Mouse (Mus musculus): ENCODE measurements around the gene Prkra. TPM values are rescaled to one million over a fixed set of nuclear protein-coding genes. Genes with fewer than 3 reads are reported as not detected.

Gene Prkra
- total RNA-seq (2021) (10 to 100 TPM; 12.1 to 12.4 TPM), polyA plus RNA-seq (2012; rRNA removed) (9.6 and 14.7 TPM in 2 replicates)
- long read RNA-seq, transcript Prkra-201 (8 exons, 1,614 nt) = major isoform, 11 of 11 reads
- long read RNA-seq, partial matches to known transcripts = 0 of 11 reads
- long read RNA-seq, other reads (novel, unspliced or antisense) = 0 of 11 reads

- Histone ChIP-seq H3K4me1 (ENCODE audit: control insufficient read depth, insufficient read depth, low read length) (no peaks in the 10 kb centered on the region), H3K9ac (ENCODE audit: low read depth, low read length) (peak within 1 kb of the TSS; percentile 90), H3K36me3 (ENCODE audit: control insufficient read depth, insufficient read depth, low read length) (no peaks in the 10 kb centered on the region; the same call in 1 of the 2 replicates), H3K27me3 (ENCODE audit: control insufficient read depth, insufficient read depth, low read length) (no peaks in the 10 kb centered on the region), H3K27ac (peak within 1 kb of the TSS; percentile 79), H3K79me2 (replicated peaks; ENCODE audit: control insufficient read depth, insufficient read depth, low read length) (no peaks in the 10 kb centered on the region), H3K4me3 (peak within 1 kb of the TSS; percentile 85)
- under 1% methylated on average over 39 of the region's 42 CpGs for WGBS
- peak; percentile 98 to 99 for DNase-seq
- intact Hi-C loops (cut with DNase I) = loop anchor here (1.0 kb wide), 1 partner anchor 25 kb away; the partner anchor contains the start of gene Fkbp7
- no peak for TF ChIP-seq CTCF (IDR thresholded peaks at IDR 0.05)
- TF ChIP-seq POLR2A (IDR thresholded peaks at IDR 0.05; ENCODE audit: insufficient read depth, low read depth, low read length) = peak; percentile 87
Observed at GRCm38 (mm10) chr2:76647883-76648570, at the start of gene Prkra, which contains the start of gene Pjvk. TSS of gene Prkra (minus strand) at chr2:76648015. TSS of gene Pjvk (plus strand) at chr2:76648476.

GRCm38 (mm10) chr2:76695290-76695689 is 47.5 kb upstream of the Prkra start:
- peaks cover 14% of the 10 kb centered on the region for H3K36me3 ChIP-seq (ENCODE audit: control insufficient read depth, insufficient read depth, low read length)
- WGBS = 49% methylated on average over 6 of the region's 6 CpGs
- no peak for DNase-seq

GRCm38 (mm10) chr2:76693765-76694164 is 46.0 kb upstream of the Prkra start:
- Histone ChIP-seq H3K79me2 (replicated peaks; ENCODE audit: control insufficient read depth, insufficient read depth, low read length) (no peaks in the 10 kb centered on the region), H3K9ac (ENCODE audit: low read depth, low read length) (no peak overlapping the region), H3K4me3 (no peak overlapping the region), H3K36me3 (ENCODE audit: control insufficient read depth, insufficient read depth, low read length) (peaks cover 14% of the 10 kb centered on the region), H3K27me3 (ENCODE audit: control insufficient read depth, insufficient read depth, low read length) (no peaks in the 10 kb centered on the region), H3K27ac (no peak overlapping the region), H3K4me1 (ENCODE audit: control insufficient read depth, insufficient read depth, low read length) (peaks cover 2% of the 10 kb centered on the region)
- TF ChIP-seq POLR2A (IDR thresholded peaks at IDR 0.05; ENCODE audit: insufficient read depth, low read depth, low read length) (no peak), EP300 (IDR thresholded peaks at IDR 0.05; ENCODE audit: insufficient read depth, low read depth, low read length) (no peak), CTCF (IDR thresholded peaks at IDR 0.05) (no peak)
- intact Hi-C loops (cut with DNase I) = no loop called here
- WGBS = 86% methylated on average over 5 of the region's 5 CpGs
- no peak for DNase-seq

More at GRCm38 (mm10) chr2:76695290-76695689, 47.5 kb upstream of the Prkra start:
- no peak overlapping the region for H3K4me3 ChIP-seq
- no peak for TF ChIP-seq CTCF (IDR thresholded peaks at IDR 0.05)
- no peak for TF ChIP-seq EP300 (IDR thresholded peaks at IDR 0.05; ENCODE audit: insufficient read depth, low read depth, low read length)
- TF ChIP-seq POLR2A (IDR thresholded peaks at IDR 0.05; ENCODE audit: insufficient read depth, low read depth, low read length) = no peak
- H3K9ac ChIP-seq (ENCODE audit: low read depth, low read length) = no peak overlapping the region
- peaks cover 1% of the 10 kb centered on the region for H3K4me1 ChIP-seq (ENCODE audit: control insufficient read depth, insufficient read depth, low read length)
- no peaks in the 10 kb centered on the region for H3K27me3 ChIP-seq (ENCODE audit: control insufficient read depth, insufficient read depth, low read length)
- no peaks in the 10 kb centered on the region for H3K79me2 ChIP-seq (replicated peaks; ENCODE audit: control insufficient read depth, insufficient read depth, low read length)
- intact Hi-C loops (cut with DNase I) = no loop called here
- H3K27ac ChIP-seq = no peak overlapping the region

- Histone ChIP-seq H3K27me3 (ENCODE audit: control insufficient read depth, insufficient read depth, low read length) (no peaks in the 10 kb centered on the region), H3K9ac (ENCODE audit: low read depth, low read length) (no peak overlapping the region; the same call in 1 of the 2 replicates), H3K79me2 (replicated peaks; ENCODE audit: control insufficient read depth, insufficient read depth, low read length) (no peaks in the 10 kb centered on the region), H3K4me1 (ENCODE audit: control insufficient read depth, insufficient read depth, low read length) (peaks cover 2% of the 10 kb centered on the region), H3K4me3 (no peak overlapping the region), H3K27ac (peak overlapping the region; percentile 40), H3K36me3 (ENCODE audit: control insufficient read depth, insufficient read depth, low read length) (peaks cover 12% of the 10 kb centered on the region)
- 42% methylated on average over 12 of the region's 12 CpGs for WGBS
- TF ChIP-seq EP300 (IDR thresholded peaks at IDR 0.05; ENCODE audit: insufficient read depth, low read depth, low read length) = peak; percentile 90
- 0 out of 2 replicates have a peak, but pooled peaks have one; percentile 10 for TF ChIP-seq POLR2A (IDR thresholded peaks at IDR 0.05; ENCODE audit: insufficient read depth, low read depth, low read length)
- no peak for TF ChIP-seq CTCF (IDR thresholded peaks at IDR 0.05)
- intact Hi-C loops (cut with DNase I) = loop anchor here (2.0 kb wide), 1 partner anchor 16 kb away; the partner anchor contains the start of gene Plekha3
- peak; percentile 76 to 81 for DNase-seq
Observed at GRCm38 (mm10) chr2:76690436-76691204, 42.8 kb upstream of the Prkra start.

GRCm38 (mm10) chr2:76688162-76688561 is 40.3 kb upstream of the Prkra start:
- Histone ChIP-seq H3K9ac (ENCODE audit: low read depth, low read length) (no peak overlapping the region), H3K27ac (no peak overlapping the region), H3K79me2 (replicated peaks; ENCODE audit: control insufficient read depth, insufficient read depth, low read length) (no peaks in the 10 kb centered on the region), H3K4me3 (no peak overlapping the region), H3K27me3 (ENCODE audit: control insufficient read depth, insufficient read depth, low read length) (no peaks in the 10 kb centered on the region), H3K4me1 (ENCODE audit: control insufficient read depth, insufficient read depth, low read length) (peaks cover 2% of the 10 kb centered on the region), H3K36me3 (ENCODE audit: control insufficient read depth, insufficient read depth, low read length) (peaks cover 8% of the 10 kb centered on the region)
- no peak for DNase-seq
- no peak for TF ChIP-seq POLR2A (IDR thresholded peaks at IDR 0.05; ENCODE audit: insufficient read depth, low read depth, low read length)
- TF ChIP-seq EP300 (IDR thresholded peaks at IDR 0.05; ENCODE audit: insufficient read depth, low read depth, low read length) = no peak
- no peak for TF ChIP-seq CTCF (IDR thresholded peaks at IDR 0.05)
- WGBS = 41% methylated on average over 7 of the region's 7 CpGs
- intact Hi-C loops (cut with DNase I) = no loop called here

Measured in heart, adult 2 months (tissue).